Mouse (Mus musculus) brain, embryonic 18.5 days (tissue): ENCODE data around the gene Fkbp10.

Experiments used
- DNase-seq: peaks from one replicate; pipeline ENCODE4 v3.0.0-alpha.2; 2012; ENCODE audit warnings: low read depth, low spot score

Gene Fkbp10

DNA sequence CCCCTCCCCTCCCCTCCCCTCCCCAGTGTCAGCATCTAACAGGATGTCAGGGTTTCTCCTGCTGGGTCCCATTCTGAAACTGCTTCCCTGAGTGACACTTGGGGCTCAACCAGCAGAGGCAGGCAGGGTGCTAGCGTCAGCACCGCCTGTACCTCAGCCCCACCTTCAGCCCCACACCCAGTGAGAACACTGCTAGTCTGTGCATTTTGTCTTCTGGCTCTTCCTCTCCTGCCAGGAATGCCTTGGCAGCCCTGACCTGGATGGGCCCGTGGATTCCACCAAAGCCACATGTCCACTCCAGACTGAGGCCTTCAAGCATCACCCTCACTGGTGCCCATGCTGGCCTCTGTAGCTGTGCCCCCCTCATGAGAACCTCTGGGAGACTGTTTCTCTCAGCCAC, 5.8 kb upstream of the Fkbp10 start:
- DNase-seq, result no peak

- no peak for DNase-seq
Measured at GRCm38 (mm10) chr11:100411736-100412135, 3.8 kb upstream of the Fkbp10 start.

GRCm38 (mm10) chr11:100413541-100413940, 2.0 kb upstream of the Fkbp10 start:
- no peak for DNase-seq

- no peak for DNase-seq
Measured at GRCm38 (mm10) chr11:100414021-100414913, 1.2 kb upstream of the Fkbp10 start, which contains the start of gene P3h4. Gene P3h4, minus strand, starts transcription at chr11:100414836.

DNA sequence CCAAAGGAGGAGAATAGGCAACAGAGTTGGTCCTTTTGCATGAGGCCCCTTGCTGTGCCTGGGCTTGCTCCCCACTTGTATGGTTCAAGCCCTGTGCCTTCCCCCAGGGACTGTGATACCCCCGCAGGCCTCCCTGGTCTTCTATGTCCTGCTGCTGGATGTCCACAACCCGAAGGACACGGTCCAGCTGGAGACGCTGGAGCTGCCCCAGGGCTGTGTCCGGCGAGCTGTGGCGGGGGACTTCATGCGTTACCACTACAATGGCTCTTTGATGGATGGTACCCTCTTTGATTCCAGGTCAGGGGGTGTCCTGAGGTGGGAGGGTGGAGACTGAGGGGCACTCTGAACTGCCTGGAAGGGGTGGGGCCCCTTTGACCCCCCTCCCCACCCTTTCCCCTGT, 6.0 kb downstream of the Fkbp10 start:
- DNase-seq, result no peak

- DNase-seq, result no peak
Measured at GRCm38 (mm10) chr11:100423836-100424235, 8.3 kb downstream of the Fkbp10 start.

GRCm38 (mm10) chr11:100425851-100426250, 10.4 kb downstream of the Fkbp10 start:
- no peak for DNase-seq

DNA sequence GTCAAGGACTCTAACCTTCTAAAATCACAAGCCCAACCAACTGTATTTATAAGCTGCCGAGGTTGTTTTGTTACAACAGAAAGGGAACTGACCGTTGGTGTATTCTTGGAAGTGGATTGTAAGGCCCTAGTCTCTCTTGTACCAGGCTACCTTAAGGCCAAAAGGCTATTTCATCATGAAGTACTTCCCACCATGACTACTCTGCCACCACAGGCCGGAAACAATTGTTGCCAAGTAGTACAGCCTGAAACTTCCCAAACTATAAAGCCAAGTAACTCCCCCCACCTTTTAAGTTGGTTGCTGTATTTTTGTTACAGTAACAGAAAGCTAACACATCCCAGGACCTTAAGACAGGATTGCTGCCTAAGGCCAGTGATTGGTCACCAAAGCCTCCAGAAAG, 11.3 kb downstream of the Fkbp10 start:
- no peak for DNase-seq

DNA sequence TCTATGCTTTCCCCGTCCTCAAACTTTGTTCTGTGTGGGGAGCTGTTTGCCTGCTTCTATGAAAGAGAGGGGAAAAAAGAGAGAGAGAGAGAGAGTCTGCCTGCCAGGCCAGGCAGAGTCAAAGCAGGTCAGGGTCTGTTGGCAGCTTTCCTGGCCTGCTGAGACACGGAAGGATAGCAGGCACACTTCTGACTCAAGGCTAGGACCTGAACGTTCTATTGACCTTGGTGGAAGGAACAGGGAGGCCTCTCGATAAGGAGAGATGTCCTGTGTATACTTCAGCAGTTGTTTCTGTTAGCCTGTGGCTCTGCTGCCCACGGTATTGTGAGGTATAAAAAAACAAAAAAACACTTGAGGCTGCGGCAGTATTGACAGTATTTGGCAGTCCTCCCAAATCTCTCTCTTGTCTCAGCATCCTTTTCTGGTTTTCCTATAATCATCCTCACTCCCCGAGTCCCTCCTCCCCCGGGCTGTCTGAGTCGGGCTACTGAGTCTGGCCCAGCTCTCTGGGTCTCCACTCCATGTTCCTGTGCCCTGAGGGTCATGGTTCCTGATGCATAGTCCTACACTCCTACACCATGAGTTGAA, 13.2 kb downstream of the Fkbp10 start:
- no peak for DNase-seq

DNA sequence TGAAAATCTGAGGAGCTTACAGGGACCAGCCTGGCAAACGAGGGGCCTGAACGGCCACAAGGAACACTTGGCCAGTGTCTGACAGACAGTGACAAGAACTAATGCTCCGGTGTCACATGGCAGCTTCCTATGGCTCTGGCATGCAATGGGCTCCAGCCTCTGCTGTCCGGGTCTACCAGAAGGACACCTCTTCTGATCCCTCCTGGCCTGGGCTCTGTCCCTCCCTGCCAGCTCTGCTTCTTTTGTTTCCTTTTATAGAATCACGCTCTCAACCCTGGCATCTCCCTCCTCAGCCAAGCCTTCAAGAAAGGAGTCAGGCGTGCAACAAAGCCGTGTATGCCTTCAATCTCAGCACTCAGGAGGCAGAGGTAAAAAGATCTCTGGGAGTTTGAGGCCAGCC, 14.6 kb downstream of the Fkbp10 start:
- no peak for DNase-seq

- no peak for DNase-seq
Measured at GRCm38 (mm10) chr11:100432002-100432401, 16.5 kb downstream of the Fkbp10 start.

DNA sequence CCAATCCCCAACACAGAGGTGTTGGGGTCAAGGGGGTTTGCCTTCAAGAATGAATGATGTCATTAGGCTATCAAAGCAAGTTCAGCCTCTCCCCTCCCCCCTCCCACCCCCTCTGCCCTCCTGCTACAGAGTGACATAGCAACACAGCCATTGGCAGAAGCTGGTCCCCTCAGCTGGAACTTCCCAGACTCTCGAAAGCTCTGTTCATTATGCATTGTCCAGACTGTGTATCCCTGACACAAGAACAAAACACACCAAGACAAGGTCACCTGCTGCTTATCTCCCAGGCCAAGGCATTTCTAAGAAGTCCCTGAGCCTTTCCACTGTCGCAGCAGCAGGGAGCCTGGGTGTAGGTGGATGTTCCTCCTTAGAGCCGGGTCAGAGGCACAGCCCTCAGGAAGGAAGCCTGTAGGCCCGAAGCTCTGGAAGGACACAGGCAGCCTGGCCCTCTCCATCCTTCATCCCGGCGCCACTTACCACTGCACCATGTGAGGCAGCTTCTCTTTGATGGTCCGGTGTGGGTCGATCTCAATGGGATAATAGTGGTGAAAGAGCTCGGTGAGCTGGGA, 20.3 kb downstream of the Fkbp10 start:
- no peak for DNase-seq

- DNase-seq, result no peak
Measured at GRCm38 (mm10) chr11:100437901-100438300, 22.4 kb downstream of the Fkbp10 start.

GRCm38 (mm10) chr11:100440691-100441522, 25.4 kb downstream of the Fkbp10 start:
- DNase-seq, result peak; percentile 45

DNA sequence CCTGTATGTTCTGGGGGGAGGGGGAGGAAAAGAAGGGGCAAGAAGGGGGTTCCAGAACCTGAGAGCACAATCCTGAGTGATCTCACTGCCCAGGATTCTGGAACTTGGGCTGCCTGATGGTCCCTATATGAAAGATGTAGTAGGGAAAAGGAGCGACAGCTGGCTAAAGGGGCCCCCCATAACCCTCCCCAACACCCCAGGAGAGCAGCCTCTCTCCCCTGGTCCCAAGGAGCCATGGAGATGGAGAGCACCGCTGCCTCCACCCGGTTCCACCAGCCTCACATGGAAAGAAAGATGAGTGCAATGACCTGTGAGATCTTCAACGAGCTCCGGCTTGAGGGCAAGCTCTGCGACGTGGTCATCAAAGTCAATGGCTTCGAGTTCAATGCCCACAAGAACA, 26.3 kb downstream of the Fkbp10 start, which contains the start of the genes Nt5c3b and Klhl10:
Gene Nt5c3b, minus strand, starts transcription at position 12 of the 400 bp plus-strand sequence.
Gene Klhl10, plus strand, starts transcription at position 121 of the 400 bp plus-strand sequence.
- DNase-seq, result no peak

GRCm38 (mm10) chr11:100442625-100443024, 27.1 kb downstream of the Fkbp10 start:
- DNase-seq, result no peak

- no peak for DNase-seq
Measured at GRCm38 (mm10) chr11:100457247-100457646, 41.8 kb downstream of the Fkbp10 start.

- DNase-seq, result no peak
Measured at GRCm38 (mm10) chr11:100457711-100458110, 42.2 kb downstream of the Fkbp10 start.

- DNase-seq, result no peak
Measured at GRCm38 (mm10) chr11:100462699-100463098, 47.2 kb downstream of the Fkbp10 start.

GRCm38 (mm10) chr11:100465229-100465792, 49.8 kb downstream of the Fkbp10 start:
- no peak for DNase-seq

DNA sequence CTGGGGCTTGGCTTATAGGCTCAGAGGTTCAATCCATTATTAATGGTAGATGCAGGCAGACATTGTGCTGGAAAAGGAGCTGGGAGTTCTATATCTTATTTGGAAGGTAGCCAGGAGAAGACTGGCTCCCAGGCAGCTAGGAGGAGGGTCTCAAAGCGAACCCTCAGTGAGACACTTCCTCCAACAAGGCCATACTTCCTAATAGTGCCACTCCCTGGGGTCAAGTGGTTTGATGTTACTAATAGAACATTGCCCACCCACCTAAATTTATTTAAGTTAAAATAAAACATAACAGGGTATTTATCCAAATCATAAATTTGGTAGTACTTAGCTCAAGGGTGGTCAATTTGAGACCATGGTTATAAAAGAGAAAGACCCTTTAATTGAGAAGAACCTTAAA, 50.3 kb downstream of the Fkbp10 start:
- no peak for DNase-seq
